Mouse (Mus musculus): ENCODE results near the gene Coa5.
A peak's percentile ranks its signal among the peaks of the same experiment; 100 is the strongest.

GRCm38 (mm10) chr1:37466322-37466995 lies 36.6 kb upstream of the Coa5 start:
- TF ChIP-seq ETS1 (IDR thresholded peaks at IDR 0.05; ENCODE audit: low read depth, low read length) (no peak), CTCF (IDR thresholded peaks at IDR 0.05 in 2 of 3, conservative IDR thresholded peaks at IDR 0.05 in 1 of 3; ENCODE audit: control insufficient read depth in 1 of 3, insufficient read depth in 1 of 3, low read depth in 2 of 3, low read length in 3 of 3, poor library complexity in 1 of 3, severe bottlenecking in 1 of 3) (peak; percentile 20 to 66 (median 32); a peak in 3 of 6 replicates), MXI1 (IDR thresholded peaks at IDR 0.05; ENCODE audit: low read depth, low read length) (peak; percentile 78), MAZ (IDR thresholded peaks at IDR 0.05; ENCODE audit: low read depth, low read length) (no peak), POLR2A (IDR thresholded peaks at IDR 0.05; ENCODE audit: control insufficient read depth in 1 of 2, insufficient read depth in 1 of 2, low read depth in 1 of 2, low read length in 2 of 2, poor library complexity in 1 of 2) (no peak), MAFK (IDR thresholded peaks at IDR 0.05; ENCODE audit: borderline replicate concordance, low read depth, low read length) (no peak), HCFC1 (IDR thresholded peaks at IDR 0.05; ENCODE audit: low read depth, low read length) (no peak), NELFE (IDR thresholded peaks at IDR 0.05; ENCODE audit: low read depth, low read length) (no peak), SIN3A (IDR thresholded peaks at IDR 0.05; ENCODE audit: low read length) (peak; percentile 51; the same call in 1 of the 2 replicates), RAD21 (IDR thresholded peaks at IDR 0.05; ENCODE audit: low read depth, low read length) (peak; percentile 63), MAX (IDR thresholded peaks at IDR 0.05; ENCODE audit: low read length) (no peak), MYC (IDR thresholded peaks at IDR 0.05; ENCODE audit: low read depth, low read length) (no peak), SMC3 (IDR thresholded peaks at IDR 0.05; ENCODE audit: low read depth, low read length) (peak; percentile 58)

Data from MEL (cell line).